Mouse (Mus musculus): ENCODE data around the gene Ubl3.

The Ubl3 gene

GRCm38 (mm10) chr5:148563281-148563680 is 10.7 kb upstream of the Ubl3 start:
- DNase-seq (ENCODE audit: low read depth, low spot score): no peak

DNA sequence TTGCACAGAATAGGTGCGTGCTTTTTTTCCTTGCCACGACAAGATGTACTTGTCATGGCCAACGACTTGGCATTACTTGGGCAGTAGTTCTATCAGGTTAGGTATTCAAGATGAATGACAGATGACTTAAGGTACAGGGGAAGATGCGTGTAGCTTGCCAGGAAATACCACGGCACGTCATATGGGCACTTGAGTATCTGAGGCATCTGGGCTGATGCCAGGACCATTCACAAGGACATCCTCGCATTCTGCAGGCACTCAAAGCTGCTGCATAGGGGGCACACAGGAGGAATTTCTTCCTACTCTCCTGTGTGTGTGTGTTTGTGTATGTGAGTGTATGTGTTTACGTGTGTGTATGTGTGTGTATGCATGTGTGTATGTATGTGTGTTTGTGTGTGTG is 9.6 kb upstream of the Ubl3 start:
- DNase-seq (ENCODE audit: low read depth, low spot score): no peak

GRCm38 (mm10) chr5:148559261-148559958 is 6.8 kb upstream of the Ubl3 start:
- no peak for DNase-seq (ENCODE audit: low read depth, low spot score)

GRCm38 (mm10) chr5:148558472-148558871 is 5.9 kb upstream of the Ubl3 start:
- no peak for DNase-seq (ENCODE audit: low read depth, low spot score)

DNA sequence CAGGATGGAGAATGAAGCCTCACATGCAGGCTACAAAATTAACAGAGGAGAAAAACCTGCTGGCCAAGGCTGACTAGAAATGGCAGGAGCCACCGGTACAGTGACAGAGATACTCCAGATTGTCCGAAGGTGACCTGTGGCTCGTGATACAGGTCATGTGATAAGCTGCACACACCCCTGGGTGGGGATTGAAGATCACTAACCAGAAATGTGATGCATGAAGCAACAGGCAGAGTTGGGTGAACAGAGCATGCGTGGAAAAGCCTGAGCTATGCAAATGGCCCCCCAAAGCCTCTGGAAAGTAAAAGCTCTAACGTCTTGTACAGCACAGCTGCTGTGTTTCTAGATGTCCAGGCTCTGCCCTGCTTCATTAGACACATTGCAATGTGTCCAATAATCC is 3.9 kb upstream of the Ubl3 start:
- DNase-seq (ENCODE audit: low read depth, low spot score): no peak

DNA sequence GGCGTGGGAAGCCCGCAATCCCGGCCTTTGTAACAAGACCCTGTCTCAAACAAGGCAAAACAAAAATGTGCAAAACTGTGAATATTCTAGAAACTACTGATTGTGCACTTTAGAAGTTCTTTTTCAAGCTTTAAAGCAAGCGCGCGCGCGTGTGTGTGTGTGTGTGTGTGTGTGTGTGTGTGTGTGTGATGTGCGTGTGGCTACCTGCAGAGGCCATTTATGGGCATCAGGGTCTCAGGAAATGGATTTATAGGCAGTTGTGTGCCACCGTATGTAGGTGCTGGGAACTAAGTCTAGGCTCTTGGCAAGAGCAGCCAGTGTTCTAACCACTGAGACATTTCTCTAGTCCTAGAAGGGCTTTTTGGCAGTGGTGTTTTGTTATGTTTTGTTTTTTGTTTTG is 2.6 kb upstream of the Ubl3 start:
- no peak for DNase-seq (ENCODE audit: low read depth, low spot score)

GRCm38 (mm10) chr5:148554701-148555100 is 2.1 kb upstream of the Ubl3 start:
- no peak for DNase-seq (ENCODE audit: low read depth, low spot score)

DNA sequence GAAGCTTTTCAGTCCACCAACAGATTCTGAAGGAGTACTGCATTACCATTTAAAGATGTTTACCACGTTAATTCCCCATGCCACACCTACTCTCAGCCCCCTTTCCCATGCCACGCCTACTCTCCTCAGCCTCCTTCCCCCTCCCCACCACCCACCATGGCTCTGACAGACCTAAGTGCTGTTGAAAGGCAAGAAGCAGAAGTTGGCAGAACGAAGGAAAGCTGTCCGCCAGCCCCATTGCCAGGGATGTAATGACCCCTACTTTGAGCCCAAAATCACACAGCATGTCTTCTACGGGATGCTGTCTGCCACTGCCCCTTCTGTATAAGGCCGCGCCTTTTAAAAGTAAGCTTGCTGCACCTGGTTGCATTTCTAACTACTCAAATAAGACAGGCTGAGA is 1.7 kb upstream of the Ubl3 start:
- no peak for DNase-seq (ENCODE audit: low read depth, low spot score)

GRCm38 (mm10) chr5:148553723-148554122 is 1.1 kb upstream of the Ubl3 start:
- DNase-seq (ENCODE audit: low read depth, low spot score): no peak

- DNase-seq (ENCODE audit: low read depth, low spot score): no peak
These were observed 839 bp downstream of the Ubl3 start for GRCm38 (mm10) chr5:148551764-148552136.

- DNase-seq (ENCODE audit: low read depth, low spot score): peak; percentile 30
These were observed 1.5 kb downstream of the Ubl3 start for GRCm38 (mm10) chr5:148550821-148551763.

DNA sequence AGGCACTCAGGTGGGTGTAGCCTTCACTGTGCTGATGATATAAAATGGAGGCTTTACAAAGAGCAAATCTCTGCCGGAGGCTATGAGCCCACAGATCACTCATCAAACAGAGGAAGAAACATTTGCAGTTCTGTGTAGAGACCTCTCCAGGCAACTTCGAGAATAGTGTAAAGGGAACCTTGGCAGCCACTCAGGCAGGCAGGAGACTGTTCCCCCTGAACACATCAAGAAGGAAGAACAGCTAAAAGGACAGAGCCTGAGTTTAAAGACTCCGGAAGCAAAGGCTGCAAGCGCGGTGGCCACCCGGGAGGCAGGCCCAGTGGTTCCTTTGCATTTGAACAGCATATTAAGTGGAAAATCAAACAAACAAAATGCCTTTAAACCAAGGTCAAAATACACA is 2.2 kb downstream of the Ubl3 start:
- DNase-seq (ENCODE audit: low read depth, low spot score): no peak

- no peak for DNase-seq (ENCODE audit: low read depth, low spot score)
These were observed 3.3 kb downstream of the Ubl3 start for GRCm38 (mm10) chr5:148549307-148549706.

- DNase-seq (ENCODE audit: low read depth, low spot score): no peak
These were observed 4.0 kb downstream of the Ubl3 start for GRCm38 (mm10) chr5:148548568-148548967.

- DNase-seq (ENCODE audit: low read depth, low spot score): no peak
These were observed 4.6 kb downstream of the Ubl3 start for GRCm38 (mm10) chr5:148547870-148548456.

DNA sequence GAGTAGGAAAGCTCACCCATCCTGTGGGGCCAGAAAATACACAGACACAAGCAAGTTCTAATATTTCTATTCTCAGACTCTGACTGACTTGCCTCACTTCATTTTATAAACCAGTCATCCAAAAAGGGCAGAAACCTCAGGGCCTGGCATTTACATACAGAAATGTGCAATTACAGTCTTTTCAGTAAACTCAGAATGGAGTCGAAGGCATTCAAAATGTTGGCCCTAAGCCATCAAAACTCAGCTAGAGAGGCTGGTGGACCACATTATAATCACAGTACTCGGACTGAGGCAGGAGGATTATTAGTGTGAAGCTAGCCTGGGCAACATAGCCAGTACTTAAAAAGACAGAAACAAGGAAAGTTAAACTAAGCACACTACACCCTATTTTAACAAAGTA is 5.6 kb downstream of the Ubl3 start:
- no peak for DNase-seq (ENCODE audit: low read depth, low spot score)

DNA sequence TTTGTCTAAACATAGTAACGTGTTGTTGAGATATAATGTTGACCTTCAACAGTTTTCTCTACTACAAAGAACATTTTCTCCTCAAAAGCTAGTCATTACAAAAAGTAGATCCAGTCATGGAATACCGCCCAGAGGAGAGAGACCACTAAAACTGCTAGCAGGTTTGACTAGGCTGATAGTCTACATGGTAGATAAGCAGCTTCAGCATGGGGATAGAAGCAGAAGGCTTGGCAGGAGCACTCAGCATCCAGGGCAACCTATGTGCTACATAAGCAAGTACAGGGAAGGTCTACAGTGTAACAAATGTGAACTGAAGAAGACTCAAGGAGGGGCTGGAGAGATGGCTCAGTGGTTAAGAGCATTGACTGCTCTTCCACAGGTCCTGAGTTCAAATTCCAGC is 7.9 kb downstream of the Ubl3 start:
- no peak for DNase-seq (ENCODE audit: low read depth, low spot score)

- no peak for DNase-seq (ENCODE audit: low read depth, low spot score)
These were observed 10.4 kb downstream of the Ubl3 start for GRCm38 (mm10) chr5:148542196-148542595.

GRCm38 (mm10) chr5:148535669-148536430 is 16.7 kb downstream of the Ubl3 start:
- no peak for DNase-seq (ENCODE audit: low read depth, low spot score)

- no peak for DNase-seq (ENCODE audit: low read depth, low spot score)
These were observed 17.9 kb downstream of the Ubl3 start for GRCm38 (mm10) chr5:148534644-148535043.

DNA sequence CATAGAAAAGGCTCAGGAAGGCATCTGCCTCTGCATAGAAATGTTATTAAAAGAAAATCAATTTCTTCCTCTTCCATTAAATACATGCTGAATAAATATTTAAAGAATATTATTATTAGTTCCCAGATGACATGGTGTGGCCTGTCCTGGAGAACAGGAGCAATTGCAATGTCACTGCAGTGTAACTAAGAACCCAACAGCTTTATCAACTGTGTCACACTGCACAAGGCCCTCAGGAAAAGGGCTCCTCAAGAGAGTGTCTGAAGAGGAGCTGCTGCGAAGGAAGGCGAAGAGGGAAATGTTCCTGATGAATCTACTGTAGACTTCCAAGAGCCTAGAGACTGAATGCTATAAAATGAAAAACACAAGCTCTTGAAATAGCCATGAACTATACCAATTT is 18.7 kb downstream of the Ubl3 start:
- no peak for DNase-seq (ENCODE audit: low read depth, low spot score)

DNA sequence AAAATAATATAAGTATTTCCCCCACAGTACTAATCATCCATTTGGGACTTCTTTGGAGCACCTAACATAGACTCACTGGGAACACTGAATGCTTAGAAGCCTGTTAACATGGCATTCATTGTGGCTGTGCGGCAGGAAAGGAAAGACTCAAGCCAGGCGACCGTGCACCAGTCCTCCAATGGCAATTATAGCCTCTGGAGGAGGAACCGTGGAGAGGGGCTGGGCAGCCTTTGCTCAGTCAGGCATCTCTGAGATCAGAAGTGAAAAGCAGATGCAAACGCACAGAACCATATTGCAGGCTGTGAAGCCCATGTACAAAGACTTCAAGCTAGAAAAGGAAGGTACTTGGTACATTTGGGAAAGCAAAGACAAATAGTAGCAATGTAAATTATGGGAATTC is 20.4 kb downstream of the Ubl3 start:
- no peak for DNase-seq (ENCODE audit: low read depth, low spot score)

Measured in retina, adult 2 months (tissue).